Mouse (Mus musculus) lung, postnatal 14 days (tissue): ENCODE measurements around the gene Irak3.

Source experiments
- DNase-seq: peaks from one replicate; pipeline ENCODE4 v3.0.0; 2021

Gene Irak3

DNA sequence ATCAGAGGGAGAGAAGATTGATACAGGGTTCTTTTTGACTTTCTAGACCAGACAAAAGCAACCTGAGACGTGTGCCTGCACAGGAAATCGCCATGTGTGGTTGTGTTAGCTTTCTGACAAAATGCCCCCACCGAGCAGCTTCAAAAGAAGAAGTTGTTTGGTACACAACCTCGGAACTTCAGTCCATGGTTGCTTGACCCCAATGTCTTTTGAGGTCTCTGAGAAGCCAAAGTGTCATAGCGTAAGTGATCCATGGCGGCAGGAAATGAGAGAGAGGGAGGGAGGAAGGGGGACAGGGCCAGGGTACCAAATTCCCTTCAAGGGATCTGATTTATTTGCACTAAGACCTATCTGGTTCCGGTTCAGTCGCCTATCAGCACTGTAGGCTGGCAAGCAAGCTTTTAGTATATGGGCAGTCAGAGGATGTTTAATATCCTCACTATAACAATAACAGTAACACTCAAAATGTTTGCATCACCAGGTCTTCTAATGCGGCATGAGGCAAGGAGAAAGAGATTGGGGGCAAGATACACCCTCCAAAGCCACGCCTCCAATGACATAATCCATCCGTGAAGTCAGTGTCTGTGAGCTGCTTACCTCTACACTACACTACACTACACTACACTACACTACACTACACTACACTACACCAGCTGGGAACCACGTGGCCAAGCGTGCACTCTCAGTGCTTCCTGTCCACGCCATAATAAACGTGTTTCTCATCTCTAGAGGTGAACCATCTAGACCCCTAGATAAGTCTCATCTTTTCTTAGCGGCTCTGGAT, 729 bp upstream of the Irak3 start:
- no peak for DNase-seq

DNA sequence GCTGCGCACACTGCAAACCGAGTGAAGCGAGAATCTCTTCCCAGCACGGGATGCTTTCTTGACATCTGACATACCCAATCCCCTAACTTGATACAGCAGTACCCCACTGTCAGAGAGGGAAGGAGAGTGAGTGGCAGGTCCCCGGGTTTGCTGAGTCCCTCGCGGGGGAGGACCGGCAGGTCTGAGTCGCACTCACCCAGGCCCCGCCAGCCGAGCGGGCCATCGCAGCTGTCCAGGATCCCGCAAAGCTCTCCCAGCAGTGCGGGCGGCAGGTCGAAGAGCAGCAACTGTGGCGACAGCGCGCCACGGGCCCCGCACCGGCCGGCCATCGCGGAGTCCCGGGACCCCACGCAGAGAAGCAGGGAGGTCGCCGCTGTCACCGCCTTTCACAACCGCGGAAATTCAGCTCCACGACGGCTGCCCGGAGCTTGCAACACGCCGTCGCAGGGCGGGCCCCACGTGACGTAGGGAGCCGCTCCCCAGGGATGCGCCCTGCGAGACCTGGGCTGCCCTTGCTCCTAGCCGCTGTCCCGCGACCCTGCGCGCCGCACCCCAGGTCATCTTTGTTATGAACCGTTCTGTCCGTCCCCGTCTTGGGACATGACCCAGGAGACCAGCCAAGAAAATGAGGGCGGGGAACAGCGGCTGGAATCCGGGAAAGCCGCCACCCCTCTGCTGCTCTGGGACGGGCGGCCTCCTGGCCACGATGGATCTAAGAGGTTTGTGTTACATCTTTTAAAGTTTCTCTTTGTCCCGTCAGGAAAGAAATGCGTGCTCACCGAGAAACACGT, 604 bp downstream of the Irak3 start, which contains the start of gene Tmbim4:
Tmbim4 (plus strand) TSS at position 460 of the 791 bp plus-strand sequence.
- peak; percentile 76 for DNase-seq

DNA sequence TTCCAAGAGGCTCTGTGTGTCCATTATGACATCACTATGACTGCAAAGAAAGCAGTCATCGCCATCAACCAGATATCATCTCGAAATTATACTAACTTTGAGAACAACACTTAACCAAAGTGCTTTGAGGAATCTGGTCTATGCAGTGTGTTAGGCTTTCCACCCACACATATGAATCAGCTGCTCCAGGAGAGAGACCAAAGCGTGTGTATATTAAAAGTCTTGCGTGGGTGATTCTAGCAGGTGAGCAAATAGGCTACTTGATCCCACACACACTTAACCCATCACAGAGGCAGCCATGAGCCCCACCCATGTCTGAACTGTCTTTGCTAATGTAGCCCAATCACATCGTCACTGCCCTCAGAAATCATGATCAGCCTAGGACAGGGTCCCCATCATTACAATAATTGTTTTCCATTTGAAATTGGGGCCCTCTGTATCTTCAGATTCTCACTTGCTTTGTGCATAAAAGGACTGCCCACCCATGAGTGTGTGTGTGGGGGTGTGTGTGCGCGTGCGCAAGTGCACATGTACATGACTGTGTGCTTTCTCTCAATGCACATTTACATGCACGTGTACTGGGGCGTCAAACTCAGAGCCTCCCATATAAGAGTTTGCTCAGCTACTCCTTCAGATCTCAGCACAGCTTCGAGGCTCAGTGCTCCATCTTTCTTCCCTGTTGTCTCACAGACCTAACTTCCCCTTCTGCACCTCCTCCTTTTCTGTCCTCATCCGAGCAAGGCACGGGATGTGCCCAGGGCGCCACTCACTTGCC, 4.7 kb downstream of the Irak3 start:
- no peak for DNase-seq

DNA sequence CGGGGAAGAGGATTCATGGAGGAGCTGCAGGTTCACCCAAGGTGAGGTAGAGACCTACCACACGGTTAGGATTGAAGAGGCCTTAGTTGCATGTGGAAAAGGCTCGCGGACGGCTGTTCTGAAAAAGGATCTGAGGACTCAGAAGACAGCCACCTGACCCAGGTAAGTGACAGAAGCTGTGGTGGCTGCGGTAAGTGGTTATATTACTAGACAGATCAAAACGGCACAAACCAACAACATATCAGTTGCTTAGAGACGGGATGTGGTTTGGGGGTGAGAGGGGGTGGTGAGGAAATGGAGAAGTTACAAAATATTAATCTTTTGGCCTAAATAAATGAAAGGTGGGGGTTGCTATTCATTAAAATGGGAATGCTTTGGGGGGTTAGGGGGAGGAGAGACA, 8.7 kb downstream of the Irak3 start:
- DNase-seq: no peak

DNA sequence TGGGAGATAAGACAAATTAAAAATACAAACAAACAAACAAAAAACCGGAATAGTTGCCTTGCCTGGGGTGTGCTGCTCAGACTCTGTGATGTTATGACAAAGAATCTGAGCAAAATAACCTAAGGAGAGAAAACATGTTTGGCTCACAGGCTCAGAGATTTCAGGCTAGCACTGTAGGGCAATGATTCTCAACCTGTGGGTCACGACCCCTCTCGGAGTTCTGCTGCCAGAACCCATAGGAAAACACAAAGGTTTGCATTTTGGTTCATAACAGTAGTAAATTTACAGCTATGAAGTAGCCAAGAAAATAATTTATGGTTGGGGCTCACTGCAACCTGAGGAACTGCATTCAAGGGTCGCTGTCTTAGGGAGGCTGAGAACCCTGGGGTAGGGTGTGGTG, 9.7 kb downstream of the Irak3 start:
- DNase-seq: no peak

DNA sequence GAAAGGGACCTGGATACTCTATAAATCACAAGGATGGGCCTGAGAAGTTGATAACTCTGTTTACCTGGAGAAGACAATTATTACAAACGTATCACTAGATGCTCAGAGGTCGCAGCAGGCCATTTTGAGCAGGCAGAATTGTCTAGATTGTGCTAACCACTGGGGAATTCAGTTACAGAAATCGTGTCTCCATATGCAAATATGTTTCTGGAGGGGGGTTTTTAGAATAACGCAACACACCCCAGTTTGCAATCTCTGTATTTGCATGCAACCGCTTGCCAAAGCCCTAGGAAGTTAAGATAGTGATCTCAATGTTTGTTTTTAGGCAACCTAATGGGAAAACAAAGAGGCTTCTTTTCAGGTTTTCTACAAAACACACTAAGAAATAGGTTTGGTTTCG, 10.8 kb downstream of the Irak3 start:
- no peak for DNase-seq

DNA sequence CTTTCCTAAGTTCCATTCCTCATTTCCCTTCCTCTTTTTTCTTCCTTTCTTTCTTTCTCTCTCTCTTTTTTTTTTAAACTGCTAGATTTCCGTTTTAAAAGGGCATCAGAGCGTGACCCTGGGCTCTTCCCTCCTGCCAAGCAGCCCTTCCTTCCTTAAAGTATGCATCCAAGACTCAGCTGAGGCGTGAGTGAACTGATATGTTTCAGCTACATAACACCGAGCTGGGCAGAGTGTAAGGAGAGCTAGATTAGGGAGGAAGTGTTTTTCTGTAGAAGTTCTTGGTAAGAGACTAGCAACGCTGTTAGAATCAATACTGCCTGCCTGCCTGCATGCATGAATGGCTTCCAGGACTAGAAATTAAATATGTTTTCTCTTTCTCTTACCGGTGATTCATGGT, 12.1 kb downstream of the Irak3 start:
- no peak for DNase-seq

DNA sequence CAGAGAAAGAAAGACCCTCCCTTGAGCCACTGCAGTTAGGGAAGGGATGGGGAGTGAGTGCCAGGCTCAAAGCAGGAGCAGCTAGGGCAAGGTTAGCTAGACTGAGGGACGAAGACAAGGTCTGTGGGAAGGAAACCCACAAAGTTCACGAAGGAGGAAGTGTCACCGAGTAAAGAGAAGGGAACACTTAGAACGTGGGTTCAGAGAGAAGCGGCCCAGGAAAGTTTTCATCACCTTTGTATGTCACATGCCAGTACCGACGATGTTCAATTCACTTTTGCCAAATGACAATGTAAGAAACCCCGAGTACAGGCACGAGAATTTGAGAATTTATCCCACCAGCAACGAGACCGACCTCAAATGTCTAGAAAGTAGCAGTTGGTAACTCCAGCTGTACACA, 12.7 kb downstream of the Irak3 start:
- DNase-seq: no peak

DNA sequence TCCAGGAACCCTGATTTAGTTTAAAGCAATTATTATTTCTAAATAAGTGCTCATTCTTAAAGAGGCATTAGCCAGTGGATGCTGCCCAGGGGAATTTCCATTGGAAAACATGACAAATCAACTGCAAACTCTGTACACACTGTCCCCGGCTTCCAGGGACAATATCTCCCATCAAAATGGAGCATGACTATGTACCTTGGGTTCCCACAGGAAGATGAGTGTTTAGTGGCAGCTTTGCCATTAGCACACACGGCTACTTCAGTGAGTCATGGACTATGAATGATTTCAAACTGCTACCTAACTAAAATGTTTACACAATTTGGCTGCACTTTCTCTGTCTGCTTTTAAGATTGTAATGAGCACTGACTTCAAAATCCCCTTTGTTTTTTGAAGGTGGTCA, 13.4 kb downstream of the Irak3 start:
- DNase-seq: no peak

DNA sequence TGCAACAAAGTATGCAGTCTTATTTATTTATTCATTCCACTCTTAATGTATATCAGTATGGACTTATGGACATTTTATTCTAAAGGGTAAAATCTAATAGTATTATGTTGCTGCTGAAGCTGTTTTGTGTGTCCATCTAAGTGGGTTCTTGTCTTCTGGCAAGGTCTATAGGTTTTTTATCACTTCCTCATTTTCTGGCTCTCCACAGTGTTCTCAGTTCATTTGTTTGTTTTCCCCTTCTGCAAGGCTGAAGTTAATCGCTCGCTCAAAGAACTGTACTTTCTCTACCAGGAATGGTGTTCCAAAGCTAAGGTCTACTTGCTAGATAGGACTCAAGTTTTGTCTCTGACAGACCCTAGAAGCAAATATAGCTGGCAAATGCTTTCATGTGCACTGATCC, 18.6 kb downstream of the Irak3 start:
- no peak for DNase-seq

DNA sequence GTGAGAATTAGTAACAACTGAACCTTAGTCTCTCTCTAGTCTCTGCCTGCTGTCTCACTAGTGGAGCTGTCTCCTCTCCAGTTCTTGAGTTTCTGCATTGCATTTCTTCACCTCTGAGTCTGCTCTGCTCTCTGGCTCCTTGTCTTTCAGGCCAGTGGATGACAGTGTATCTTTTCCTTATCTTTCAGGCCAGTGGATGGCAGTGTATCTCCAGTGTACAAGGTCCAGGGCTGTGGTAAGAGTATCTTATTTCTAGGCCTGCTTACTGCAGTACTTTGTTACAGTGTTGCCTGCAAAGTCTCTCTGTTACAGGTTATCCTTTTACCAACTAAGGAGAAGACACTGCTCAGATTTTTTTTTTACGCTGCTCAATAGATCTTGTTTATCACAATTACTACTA, 19.0 kb downstream of the Irak3 start:
- DNase-seq: no peak

DNA sequence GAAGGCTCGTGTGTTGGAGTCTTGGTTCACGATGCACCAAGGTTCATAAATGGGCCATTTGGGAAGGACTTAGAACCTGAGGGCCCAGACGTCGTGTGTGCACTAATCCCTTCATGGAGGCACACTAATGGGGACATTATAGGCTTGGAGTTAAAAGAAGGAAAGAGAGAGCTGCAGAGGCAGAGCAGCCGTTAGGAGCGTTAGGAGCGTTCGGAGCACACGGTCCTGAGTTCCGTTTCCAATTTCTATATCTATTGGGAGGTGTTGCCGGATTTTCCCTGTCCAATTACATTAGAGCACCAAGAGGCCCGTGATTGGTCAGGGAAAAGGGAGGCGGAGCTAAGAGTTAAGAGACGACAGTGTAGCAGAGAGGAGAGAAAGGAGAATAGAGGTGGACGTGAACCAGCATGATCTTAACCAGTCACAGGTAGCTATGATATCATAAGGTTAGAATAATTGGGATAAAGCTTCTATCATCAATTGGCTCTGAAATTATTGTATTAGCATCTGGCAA, 27.7 kb downstream of the Irak3 start:
- DNase-seq: no peak

DNA sequence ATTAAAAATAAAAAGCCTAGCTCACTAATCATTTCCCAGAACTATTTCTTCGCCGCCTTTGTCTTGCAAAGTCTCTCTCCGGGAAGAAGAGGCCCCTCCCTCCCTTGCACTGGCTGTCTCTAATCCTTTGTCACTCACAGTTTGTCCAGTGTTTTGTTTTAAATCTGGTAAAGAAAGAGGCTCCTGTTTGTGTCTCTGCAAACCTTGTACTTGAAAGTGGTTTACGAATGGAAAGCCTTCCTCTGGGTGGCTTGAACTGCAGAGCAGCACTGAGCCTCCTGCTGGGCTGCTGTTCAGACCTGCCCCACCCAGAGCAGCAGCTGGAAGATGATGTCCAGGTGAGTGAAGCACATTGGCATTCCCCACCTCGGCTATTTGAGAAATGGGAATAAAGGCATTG, 30.6 kb downstream of the Irak3 start:
- no peak for DNase-seq

DNA sequence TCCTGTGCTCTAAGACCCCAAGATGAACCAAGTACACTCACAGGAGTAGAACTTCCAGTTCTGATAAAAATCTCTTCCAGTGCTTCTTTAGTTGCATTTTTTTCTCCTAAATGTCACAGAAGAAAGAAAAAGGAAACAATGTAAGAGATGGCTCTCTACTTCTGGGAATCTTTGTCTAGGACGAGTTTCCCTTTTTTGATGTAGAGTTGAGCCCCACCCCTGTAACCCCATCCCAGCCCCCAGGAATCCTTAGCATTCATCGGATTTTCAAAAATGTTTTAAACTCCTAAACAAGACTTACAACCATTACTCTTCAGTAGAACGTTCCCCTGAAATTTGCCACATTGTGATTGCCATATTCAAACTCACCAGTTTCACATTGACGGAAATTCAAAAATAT, 31.7 kb downstream of the Irak3 start:
- no peak for DNase-seq

DNA sequence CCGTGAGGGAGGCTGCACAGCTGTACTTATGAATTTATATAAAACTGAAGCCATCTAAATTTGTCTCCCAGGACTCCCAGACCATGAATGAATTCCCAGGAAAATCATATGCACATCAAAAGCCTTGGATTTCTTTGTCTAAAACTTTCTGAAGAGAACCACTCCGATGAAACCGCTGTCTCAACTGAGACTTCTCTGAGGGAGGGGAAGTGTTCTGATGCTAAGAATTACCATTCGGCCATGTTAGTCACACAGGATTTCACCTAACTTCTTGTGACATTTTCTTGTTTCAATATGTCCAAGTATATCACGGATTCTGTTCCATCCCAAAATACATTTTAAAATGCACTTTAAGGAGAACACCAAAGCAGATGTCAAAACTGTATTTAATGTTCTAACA, 32.1 kb downstream of the Irak3 start:
- no peak for DNase-seq

DNA sequence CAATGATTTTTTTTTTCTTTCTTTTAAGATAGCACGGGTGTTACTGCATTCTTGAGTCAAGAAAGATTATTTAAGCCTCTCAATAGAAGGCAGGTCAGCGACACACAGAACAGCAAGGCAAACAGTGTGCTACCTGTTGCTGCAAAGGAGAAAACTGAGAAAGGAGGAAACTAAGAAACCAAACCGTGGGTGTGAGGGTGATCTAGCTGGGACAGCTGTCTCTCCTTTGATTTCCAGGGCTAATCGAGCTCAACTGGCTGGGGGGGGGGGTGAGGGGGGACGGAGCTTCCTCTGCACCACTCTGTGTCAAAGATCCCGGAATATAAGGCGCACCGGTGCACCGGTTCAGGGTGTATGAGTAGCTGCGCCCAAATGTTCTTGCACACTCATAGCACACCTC, 32.9 kb downstream of the Irak3 start:
- DNase-seq: no peak

DNA sequence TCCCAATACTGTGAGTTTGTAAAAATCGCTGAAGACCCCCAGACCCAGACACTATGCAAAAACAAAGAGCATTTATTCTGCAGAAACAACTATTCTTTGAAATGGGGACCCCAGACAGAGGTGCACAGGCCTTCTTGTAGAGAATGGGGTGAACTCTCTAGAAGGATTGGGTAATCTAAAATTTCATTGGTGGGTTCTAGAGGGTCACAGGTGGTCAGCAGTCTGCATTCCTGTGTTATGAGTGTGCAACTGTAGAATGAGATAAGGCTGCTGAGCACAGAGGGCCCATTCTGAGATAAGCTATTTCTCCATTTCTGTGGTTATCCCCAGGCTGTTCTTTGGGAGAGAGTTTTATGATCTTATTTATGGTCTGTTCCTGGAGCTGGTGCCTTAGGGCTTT, 33.9 kb downstream of the Irak3 start:
- no peak for DNase-seq

DNA sequence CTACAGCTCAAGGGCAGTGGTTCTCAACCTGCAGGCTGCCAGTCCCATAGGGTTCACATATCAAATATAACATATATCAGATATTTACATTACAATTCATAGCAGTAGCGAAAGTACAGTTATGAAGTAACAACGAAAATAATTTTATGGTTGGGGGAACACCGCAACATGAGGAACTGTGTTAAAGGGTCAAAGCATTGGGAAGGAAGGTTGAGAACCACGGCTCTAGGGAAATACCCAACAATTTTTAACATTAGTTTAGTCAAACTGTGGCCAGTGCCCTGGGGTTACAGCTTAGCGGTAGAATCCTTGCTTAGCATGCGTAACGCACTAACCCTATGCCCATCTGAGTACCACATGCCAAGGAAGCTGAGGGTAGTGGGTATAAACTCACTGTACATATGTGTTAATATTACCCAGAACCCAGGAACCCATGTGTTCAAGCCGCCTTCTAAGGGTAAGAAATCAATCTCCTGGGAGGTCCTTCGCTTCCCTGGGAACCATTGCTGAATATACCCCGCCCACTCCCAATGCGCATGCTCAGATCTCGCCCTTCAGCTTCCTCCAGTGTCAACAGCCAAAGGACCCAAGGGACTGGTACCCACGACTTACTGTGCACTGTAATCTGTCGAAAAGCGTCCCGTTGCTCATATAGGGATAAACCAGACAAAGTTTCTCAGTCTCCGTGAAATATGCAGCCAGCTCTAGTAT, 36.0 kb downstream of the Irak3 start:
- DNase-seq: no peak

DNA sequence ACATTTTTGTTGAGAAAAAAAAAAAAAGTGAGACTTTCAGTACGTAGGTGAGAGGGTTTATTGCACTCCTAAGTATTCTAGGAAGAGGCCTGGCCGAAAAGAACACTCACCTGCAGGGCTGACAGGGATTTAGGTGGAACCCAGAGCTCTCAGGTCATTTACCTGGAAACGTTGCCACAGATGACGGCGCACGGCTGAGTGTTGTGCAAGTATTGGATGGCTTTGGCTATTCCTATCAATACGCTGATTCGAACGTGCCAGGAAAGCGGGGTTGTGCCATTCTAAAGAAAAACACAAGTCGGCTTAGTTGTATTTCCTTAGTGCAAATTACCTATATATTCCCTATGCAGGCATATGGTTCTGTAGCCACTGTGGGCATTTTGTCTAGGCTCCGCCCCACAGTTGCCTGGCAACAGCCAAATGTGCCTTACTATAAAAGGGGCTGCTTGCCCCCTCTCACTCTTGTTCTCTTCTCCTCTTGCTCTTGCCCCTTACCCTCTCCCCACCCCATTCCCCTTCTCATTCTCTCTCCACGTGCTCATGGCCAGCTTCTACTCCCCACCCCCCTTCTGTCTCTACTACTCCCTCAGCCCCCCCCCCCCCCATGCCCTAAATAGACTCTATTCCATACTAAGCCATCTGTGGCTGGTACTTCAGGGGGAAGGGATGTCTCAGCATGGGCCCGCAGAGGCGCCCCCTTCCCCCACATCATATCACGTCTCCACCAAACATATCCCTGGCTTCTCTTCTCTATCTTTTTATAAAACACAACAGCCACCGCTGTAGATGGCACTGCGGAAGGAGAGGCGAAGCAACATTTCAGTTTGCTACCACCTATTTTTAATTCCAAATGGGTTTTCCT, 36.8 kb downstream of the Irak3 start:
- DNase-seq: no peak

DNA sequence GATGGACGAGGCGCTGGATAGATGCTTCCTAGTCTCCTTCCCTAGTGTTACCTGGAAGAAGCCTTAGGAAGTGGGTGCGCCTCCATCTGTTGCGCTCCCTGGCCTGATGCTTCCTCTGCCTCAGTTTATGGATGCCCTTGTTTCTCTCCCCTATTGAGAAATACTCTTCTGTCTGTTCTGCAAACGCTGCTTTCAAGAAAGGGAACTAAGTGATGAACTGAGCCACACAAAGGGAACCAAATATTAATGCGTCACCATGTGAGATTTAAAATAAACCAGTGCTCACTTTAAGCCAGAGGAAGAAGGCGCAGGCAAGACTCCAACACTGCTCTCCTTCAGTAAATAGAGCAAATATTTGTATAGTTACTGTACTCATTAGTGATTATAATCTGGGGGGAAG, 38.4 kb downstream of the Irak3 start:
- DNase-seq: no peak

DNA sequence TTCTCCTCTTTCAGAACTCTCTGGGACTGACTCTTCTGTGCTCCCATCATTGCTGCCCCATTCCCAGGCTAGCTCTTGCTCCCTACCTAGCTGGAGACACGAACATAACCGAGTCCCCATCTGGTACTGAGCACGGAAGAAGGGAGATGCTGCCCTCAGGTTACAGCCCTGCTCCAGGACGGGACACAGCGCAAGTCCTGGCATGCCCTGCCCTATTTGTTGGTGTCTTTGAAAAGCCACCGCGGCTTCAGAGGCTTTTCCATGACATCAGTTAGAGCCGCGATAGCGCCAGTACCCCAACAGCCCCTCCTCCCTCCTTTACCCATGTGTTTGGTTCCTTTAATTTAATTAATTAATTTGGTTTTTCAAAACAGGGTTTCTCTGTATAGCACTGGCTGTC, 39.1 kb downstream of the Irak3 start:
- no peak for DNase-seq

DNA sequence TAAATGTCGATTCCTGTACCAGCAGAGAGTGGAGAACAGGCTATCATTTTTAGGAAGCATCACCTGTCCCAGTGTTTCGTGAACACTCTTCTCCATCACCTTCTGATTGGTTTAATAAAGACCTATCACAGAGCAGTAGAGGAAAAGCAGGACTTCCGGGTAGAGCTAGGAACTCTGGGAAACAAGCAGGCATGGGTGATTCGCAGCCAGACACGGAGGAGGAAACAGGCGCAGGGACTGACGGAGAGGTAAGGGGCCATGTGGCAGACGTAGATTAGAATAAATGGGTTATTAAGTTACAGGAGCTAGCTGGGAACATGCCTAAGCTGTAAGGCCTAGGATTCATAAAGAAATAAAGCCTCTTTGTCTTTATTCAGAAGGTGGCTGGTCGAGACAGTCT, 41.4 kb downstream of the Irak3 start:
- no peak for DNase-seq
